Mouse (Mus musculus): Measurements from ENCODE around the gene Mpv17l.
"Not testable (repeated sequence)": the region's sequence is repeated elsewhere in the genome, so short reads cannot be mapped to it uniquely, and the experiment has no call there.

- not testable (repeated sequence) for TF ChIP-seq CTCF (conservative IDR thresholded peaks at IDR 0.05; ENCODE audit: low read length); POU5F1 (IDR thresholded peaks at IDR 0.05; ENCODE audit: borderline replicate concordance, low read length)
Observed at GRCm38 (mm10) chr16:13981726-13982125, 78.8 kb downstream of the Mpv17l start.
